Mouse (Mus musculus): ENCODE data around the gene Cd300a. TPM values are rescaled to one million over a fixed set of nuclear protein-coding genes. Genes with fewer than 3 reads are reported as not detected.

Cd300a gene
- total RNA-seq, 2 experiments from 2014 or later: 1.3 to 2.0 TPM

DNA sequence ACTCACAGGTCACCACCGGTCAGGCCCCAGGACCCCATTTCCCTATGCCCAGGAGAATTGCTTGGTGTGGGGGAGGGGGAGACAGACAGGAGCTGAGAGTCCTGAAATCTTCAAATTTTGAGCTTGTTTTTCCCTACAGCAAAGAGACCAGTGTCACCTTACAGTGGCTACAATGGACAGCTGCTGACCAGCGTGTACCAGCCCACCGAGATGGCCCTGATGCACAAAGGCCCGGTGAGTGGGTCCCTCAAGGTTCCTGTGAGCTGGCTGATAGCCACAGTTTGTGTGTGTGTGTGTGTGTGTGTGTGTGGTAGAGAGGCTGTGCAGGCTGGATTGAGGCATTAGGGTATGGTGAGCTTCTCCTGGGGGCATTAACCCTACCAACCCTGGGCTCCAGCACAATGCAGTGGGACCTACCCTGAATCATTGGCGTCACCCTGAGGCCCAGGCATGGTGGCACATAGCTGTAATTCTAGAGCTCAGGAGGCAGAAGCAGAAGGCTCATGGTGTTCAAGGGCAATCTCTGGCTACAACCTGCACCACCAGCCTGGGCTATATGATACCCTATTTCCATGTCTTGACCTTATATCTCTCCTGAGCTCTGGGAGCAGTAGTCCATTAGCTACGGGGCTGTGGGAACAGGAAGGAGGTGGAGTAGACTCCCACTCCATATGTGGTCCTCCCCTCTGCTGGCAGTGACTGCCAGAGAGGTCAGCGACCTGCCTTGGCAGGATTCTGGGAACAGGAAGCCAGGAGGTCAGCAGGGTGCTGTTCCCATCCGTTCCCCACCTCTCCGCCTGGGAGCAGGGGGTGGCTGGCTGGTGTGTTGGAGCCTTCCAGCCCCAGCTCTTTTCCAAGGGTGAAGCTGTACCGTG lies 23.1 kb upstream of the Cd300a start:
- DNase-seq (ENCODE audit: low spot score in 2 of 2): no peak

DNA sequence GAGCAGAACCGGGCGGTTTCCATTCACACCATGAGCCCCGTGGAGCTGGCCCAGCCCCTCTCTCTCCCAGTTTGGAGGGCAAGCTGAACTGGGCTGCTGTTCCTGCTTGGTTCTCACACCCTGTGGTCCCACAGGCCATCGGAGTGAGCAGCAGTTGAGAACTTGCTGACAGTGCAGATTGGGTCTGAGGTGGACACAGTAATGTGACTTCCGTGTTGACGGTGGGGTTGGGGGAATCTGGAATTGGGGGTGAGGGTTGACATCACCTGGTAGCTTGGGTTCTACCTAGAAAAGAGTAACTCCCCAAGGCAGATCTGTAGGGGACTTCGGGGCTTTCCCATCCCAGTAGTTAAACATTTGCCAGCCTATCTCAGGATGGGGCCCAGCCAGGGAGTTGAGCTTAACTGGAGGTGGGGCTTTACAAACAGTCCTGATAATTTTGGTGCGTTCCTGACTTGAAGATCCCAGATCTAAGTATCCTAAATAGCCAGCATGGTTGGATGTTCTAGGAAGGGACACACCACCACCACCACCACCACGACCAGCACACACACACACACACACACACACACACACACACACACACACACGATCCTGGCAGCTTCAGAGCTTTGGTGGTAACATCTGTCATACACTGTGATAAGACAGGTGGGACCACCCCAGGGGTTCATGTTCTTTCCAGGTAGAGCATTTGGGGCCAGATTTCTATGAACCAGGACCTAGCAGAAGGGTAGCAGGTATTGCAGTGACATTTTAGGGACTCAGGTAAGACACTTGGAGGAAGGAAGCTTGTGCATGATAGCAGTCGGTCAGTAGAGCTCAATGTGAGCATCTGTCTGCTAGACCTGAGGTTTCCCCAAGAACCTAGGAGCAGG lies 22.2 kb upstream of the Cd300a start:
- no peak for DNase-seq (ENCODE audit: low spot score in 2 of 2)

- DNase-seq (ENCODE audit: low spot score in 2 of 2): no peak
Measured at GRCm38 (mm10) chr11:114868280-114868679, 21.6 kb upstream of the Cd300a start.

- DNase-seq (ENCODE audit: low spot score in 2 of 2): no peak
Measured at GRCm38 (mm10) chr11:114869787-114870186, 20.1 kb upstream of the Cd300a start.

- no peak for DNase-seq (ENCODE audit: low spot score in 2 of 2)
Measured at GRCm38 (mm10) chr11:114871540-114871939, 18.3 kb upstream of the Cd300a start.

DNA sequence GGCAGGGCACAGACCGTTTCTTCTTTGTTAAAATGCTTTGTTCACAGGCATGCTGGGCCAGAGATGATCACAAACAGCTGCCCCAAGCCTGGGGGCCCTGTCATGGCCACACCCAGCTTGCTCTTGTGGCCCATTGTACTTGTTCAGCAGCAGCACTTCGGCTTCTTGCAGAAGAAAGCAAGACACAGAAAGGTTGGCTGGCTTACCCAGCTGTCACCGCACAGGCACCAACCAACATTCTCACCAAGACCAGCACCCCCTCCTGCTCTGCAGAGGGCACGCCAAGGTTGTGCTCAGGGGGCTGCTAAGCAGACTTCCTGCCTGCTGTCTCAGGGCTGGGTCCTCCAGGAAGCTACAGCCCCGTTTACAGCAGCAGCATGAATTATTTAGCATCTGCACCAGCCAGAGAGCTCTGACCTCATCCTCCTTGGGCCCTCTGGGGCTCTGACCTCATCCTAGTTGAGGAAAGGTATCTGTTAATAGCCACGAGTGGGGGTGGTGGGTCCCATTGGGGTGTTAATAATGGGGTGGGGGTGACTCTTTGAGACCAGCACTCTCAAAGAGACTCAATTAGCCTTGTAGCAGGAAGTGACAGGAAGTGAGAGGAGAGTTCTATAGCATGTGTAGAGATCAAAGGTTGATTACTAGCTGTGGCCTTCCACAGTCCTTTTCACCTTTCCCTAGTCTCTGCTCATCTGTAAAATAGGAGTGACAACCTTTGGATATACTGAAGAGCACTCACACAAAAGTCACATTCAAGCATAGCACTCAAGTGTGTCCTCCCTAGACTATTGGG lies 16.6 kb upstream of the Cd300a start:
- DNase-seq (ENCODE audit: low spot score in 2 of 2): no peak

DNA sequence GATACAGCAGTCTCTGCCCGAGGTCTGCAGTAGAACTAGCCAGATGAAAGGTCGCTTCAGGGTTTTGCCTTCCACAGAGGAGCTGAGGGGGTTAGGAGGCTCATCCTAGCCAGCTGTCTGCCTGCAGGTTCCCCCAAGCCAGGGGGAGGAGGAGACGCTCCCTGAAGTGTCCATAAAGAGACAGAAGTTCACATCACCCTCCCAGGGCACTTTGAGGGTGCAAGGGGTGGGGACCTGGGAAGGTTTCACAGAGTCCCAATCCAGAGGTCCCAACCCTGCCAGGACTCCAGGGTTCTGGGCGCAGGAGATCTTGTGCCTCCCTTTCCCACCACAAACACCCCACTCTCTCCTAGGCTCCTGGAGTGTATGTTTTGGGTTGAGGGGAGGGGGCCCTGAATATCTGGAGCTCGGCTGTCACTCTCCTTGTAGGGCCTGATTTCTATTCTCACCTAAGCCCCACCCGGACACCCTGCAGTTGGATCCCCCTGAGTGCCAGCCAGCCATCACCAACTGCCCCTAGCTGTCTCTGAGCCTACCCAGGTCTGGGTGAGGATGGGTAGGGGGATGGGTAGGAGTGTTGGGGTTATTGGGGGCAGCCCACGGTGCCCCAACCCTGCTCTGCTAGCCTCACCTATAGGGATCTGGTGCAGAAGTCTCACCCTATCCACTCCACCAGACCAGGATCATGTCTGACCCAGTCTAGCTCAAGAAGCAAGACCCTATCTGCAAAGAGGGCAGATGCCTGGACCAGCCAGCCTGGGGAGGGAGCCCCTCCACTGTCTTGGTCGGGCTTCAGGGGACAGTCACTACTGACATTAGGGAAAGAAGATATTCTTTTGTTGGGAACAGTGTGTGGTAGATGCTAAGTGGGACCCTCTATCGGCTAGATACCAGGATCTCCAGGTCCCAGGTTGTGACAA lies 15.4 kb upstream of the Cd300a start:
- DNase-seq (ENCODE audit: low spot score in 2 of 2): no peak

- no peak for DNase-seq (ENCODE audit: low spot score in 2 of 2)
Measured at GRCm38 (mm10) chr11:114875301-114875801, 14.5 kb upstream of the Cd300a start.

GRCm38 (mm10) chr11:114876176-114876575 lies 13.7 kb upstream of the Cd300a start:
- DNase-seq (ENCODE audit: low spot score in 2 of 2): no peak

- DNase-seq (ENCODE audit: low spot score in 2 of 2): no peak
Measured at GRCm38 (mm10) chr11:114876621-114877020, 13.2 kb upstream of the Cd300a start.

DNA sequence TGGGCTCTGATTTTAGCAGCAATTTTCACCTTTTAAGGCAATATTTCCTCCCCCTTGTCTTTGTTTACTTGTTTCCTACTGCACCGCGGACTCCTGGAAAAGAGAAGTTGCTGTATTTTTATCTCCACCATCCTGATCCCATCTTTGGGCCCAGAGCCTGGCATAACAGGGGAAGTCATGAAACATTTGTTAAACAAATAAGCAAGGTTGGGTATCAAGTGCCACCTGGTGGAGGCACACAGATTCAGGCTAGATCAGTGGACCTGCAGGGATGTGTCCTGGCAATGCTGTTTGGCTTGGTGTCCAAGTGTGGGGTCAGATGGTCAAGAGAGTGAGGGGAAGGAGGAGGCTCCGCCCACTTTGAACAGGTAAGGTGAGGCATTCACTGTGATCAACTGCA lies 12.7 kb upstream of the Cd300a start:
- peak in 1 of 2 experiments; percentile 45 for DNase-seq (ENCODE audit: low spot score in 2 of 2)

DNA sequence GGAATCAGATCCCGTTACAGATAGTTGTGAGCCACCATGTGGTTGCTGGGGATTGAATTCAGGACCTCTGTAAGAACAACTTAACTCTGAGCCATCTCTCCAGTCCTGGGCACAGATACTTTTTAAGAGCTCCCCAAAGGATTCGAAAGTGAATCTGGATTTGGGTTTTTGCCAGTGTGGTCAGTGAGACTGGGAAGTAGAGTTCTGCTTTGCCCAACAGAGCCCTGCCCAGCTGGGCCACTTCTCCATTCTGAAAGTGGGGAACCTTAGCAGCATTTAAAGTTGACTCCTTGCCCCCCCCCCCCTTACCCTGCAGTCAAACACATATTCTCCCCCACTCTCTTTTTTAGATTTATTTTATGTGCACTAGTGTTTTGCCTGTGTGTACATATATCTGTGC lies 10.2 kb upstream of the Cd300a start:
- no peak for DNase-seq (ENCODE audit: low spot score in 2 of 2)

GRCm38 (mm10) chr11:114880185-114880584 lies 9.7 kb upstream of the Cd300a start:
- DNase-seq (ENCODE audit: low spot score in 2 of 2): no peak

GRCm38 (mm10) chr11:114880589-114880988 lies 9.3 kb upstream of the Cd300a start:
- no peak for DNase-seq (ENCODE audit: low spot score in 2 of 2)

GRCm38 (mm10) chr11:114883251-114883789 lies 6.5 kb upstream of the Cd300a start:
- DNase-seq (ENCODE audit: low spot score in 2 of 2): no peak

GRCm38 (mm10) chr11:114884380-114885100 lies 5.3 kb upstream of the Cd300a start:
- no peak for DNase-seq (ENCODE audit: low spot score in 2 of 2)

- DNase-seq (ENCODE audit: low spot score in 2 of 2): no peak
Measured at GRCm38 (mm10) chr11:114890542-114890941, 701 bp downstream of the Cd300a start.

- DNase-seq (ENCODE audit: low spot score in 2 of 2): no peak
Measured at GRCm38 (mm10) chr11:114896085-114896484, 6.2 kb downstream of the Cd300a start.

- no peak for DNase-seq (ENCODE audit: low spot score in 2 of 2)
Measured at GRCm38 (mm10) chr11:114898026-114898425, 8.2 kb downstream of the Cd300a start.
